Mouse (Mus musculus) erythroblast, embryonic 14.5 days (primary cell): ENCODE measurements around the gene Banp.

Experiments used
- GATA1 ChIP-seq: IDR thresholded peaks from 2 replicates; pipeline ENCODE4 v1.6.1; 2012; ENCODE audit warnings: low read length, inconsistent platforms, mixed read lengths
- TAL1 ChIP-seq: IDR thresholded peaks from 3 replicates; pipeline ENCODE4 v1.6.1; 2012; ENCODE audit warnings: low read length, inconsistent platforms, mixed read lengths

DNA sequence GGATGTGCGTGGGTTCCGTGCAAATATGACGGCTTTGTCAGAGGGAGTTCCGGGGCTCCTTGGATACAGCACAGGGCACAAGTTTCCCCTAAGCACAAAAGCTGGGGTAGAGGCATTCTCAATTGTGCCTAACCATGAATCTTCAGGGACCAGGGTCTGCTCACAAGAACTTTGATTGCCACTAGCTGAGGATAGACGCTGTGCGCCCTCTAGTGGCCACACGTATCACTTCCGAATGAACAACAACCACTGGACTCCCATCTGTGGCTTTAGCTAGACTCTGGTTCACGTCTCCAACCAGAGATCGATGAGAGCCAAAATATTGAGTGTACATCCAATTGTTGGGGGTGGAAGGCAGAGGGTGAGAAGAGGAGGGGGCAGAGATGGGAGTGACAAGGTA is 23.9 kb upstream of the Banp start:
- no peak for TF ChIP-seq TAL1
- TF ChIP-seq GATA1 = no peak
